In the genomic region with DNA sequence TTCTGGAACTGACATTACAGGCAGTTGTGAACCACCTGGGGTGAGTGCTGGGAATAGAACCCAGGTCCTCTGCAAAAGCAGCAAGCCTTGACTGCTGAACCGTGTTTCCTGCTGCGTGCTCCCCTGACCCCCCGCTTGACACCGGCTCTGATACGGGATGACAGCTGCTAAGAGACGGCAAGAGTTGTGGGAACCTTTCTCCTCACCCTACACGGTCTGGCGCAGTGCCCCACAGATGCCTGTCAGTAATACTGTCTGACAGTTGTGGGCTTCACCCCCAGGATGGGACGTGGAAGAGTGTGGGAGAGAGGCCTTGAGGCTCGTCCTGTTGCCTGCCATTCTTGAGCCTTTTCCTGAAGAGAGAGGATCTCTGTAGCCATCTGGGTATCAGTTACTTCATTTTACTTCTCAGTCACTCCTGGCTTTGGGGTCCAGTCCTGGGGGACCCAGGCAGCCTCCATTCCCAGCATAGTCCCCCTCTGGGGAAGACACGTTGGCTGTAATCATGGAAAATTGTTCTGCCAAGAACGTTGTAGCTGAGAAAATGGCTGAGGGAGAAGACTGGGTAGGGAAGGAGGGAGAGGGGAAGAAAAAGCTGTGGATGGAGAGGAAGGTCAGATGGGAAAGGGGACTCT, we compare ENCODE assay signal across 20 mouse cellular contexts. TPM values are rescaled to one million over a fixed set of nuclear protein-coding genes. Genes with fewer than 3 reads are reported as not detected.
DNase-seq lines count a peak whose midpoint lies in the region; ATAC-seq lines count a peak whose summit lies in the region.
"Had no signal": no experiment of that assay in that cellular context is flagged by ENCODE, and none has a peak within 500 bp of the region (broad histone marks: within the 10 kb centered on the region; RNA-seq: fewer than 3 reads in every experiment).

No protein-coding gene starts in this region.

- no peak overlapping the region for H3K9ac ChIP-seq in limb, embryonic 15.5 days
- H3K9ac ChIP-seq: embryonic facial prominence, embryonic 13.5 days; limb, embryonic 12.5 days; lung, embryonic 14.5 days had no signal

- no peaks in the 10 kb centered on the region for H3K36me3 ChIP-seq in heart, embryonic 10.5 days
- H3K36me3 ChIP-seq in limb, embryonic 15.5 days = no peaks in the 10 kb centered on the region
- H3K36me3 ChIP-seq: embryonic facial prominence, embryonic 13.5 days; forebrain, embryonic 10.5 days; limb, embryonic 12.5 days had no signal

- no peaks in the 10 kb centered on the region for H3K9me3 ChIP-seq in heart, embryonic 10.5 days
- no peaks in the 10 kb centered on the region for H3K9me3 ChIP-seq in limb, embryonic 15.5 days
- H3K9me3 ChIP-seq: embryonic facial prominence, embryonic 13.5 days; forebrain, embryonic 10.5 days; limb, embryonic 12.5 days had no signal

- peaks cover 65% of the 10 kb centered on the region for H3K27me3 ChIP-seq in heart, embryonic 10.5 days (ENCODE audit: insufficient read depth, poor library complexity, severe bottlenecking)
- peaks cover 38% of the 10 kb centered on the region for H3K27me3 ChIP-seq in limb, embryonic 15.5 days

- intact Hi-C loops in heart, postnatal 10 days (cut with DNase I) = no loop called here

- H3K4me3 ChIP-seq in heart, embryonic 10.5 days = no peak overlapping the region
- H3K4me3 ChIP-seq in limb, embryonic 15.5 days = no peak overlapping the region
- H3K4me3 ChIP-seq: embryonic facial prominence, embryonic 13.5 days; forebrain, embryonic 10.5 days; limb, embryonic 12.5 days had no signal

- H3K4me2 ChIP-seq in limb, embryonic 15.5 days = no peak overlapping the region
- H3K4me2 ChIP-seq: embryonic facial prominence, embryonic 13.5 days; limb, embryonic 12.5 days; lung, embryonic 14.5 days had no signal

- H3K4me1 ChIP-seq in heart, embryonic 10.5 days = peaks cover 19% of the 10 kb centered on the region
- peaks cover 20% of the 10 kb centered on the region for H3K4me1 ChIP-seq in limb, embryonic 15.5 days

- no peak overlapping the region for H3K27ac ChIP-seq in heart, embryonic 10.5 days
- H3K27ac ChIP-seq in limb, embryonic 15.5 days = 0 out of 2 replicates have a peak overlapping the region, but pooled peaks have one; percentile 22
- H3K27ac ChIP-seq: embryonic facial prominence, embryonic 13.5 days; forebrain, embryonic 10.5 days; limb, embryonic 12.5 days; macrophage; stomach, postnatal 0 days had no signal

- WGBS in heart, embryonic 10.5 days = 67% methylated on average over 12 of the region's 12 CpGs
- WGBS in limb, embryonic 15.5 days = 66% methylated on average over 12 of the region's 12 CpGs

- ATAC-seq in limb, embryonic 15.5 days (ENCODE audit: insufficient number of reproducible peaks, low FRiP score, low TSS enrichment, low read depth) = peak; percentile 25; the same call in 1 of the 2 replicates
- ATAC-seq: midbrain, embryonic 16.5 days had no signal

- DNase-seq in cerebellum, adult 18-20 months = peak; percentile 42 to 54
- no peak for DNase-seq in cerebellum, adult 11 months
- peak; percentile 51 to 55 for DNase-seq in heart, postnatal 10 days
- no peak for DNase-seq in heart, embryonic 10.5 days (ENCODE audit: low spot score)
- DNase-seq in cerebellum, postnatal 10 days = peak; percentile 73 to 75
- DNase-seq in layer of hippocampus, postnatal 25 days (ENCODE audit: extremely low spot score in 1 of 2, low spot score in 1 of 2) = no peak
- no peak for DNase-seq in layer of hippocampus, postnatal 36 days
- DNase-seq: lung, embryonic 14.5 days; thymus, postnatal 25 days had no signal

RNA-seq across cellular contexts. Expression of gene Itga7, which starts 4.3 kb away (rescaled TPM):
- 100 to 1,000 TPM; 125 to 136 TPM for total RNA-seq in heart, postnatal 10 days (2021)
- polyA plus RNA-seq in heart, embryonic 10.5 days (2016; fragmentation: Nextera tagmentation; extraction: Ambion mirVana) = 1.1 and 1.3 TPM in 2 replicates
- 11.8 and 27.8 TPM in 2 replicates for polyA plus RNA-seq in limb, embryonic 15.5 days (2015; fragmentation: Nextera tagmentation; extraction: Ambion mirVana)
- total RNA-seq in layer of hippocampus, postnatal 25 days (2021) = 10 to 100 TPM; 25.6 to 30.7 TPM
- total RNA-seq in layer of hippocampus, postnatal 36 days (2021) = 10 to 100 TPM; 30.1 to 35.4 TPM
- total RNA-seq: common myeloid progenitor, adult 5-6 weeks had no signal
- polyA plus RNA-seq: macrophage had no signal

RNA-seq across cellular contexts. Expression of gene Bloc1s1, which starts 14.0 kb away (rescaled TPM):
- 100 to 1,000 TPM; 188 to 198 TPM for total RNA-seq in heart, postnatal 10 days (2021)
- polyA plus RNA-seq in heart, embryonic 10.5 days (2016; fragmentation: Nextera tagmentation; extraction: Ambion mirVana) = 182 and 194 TPM in 2 replicates
- polyA plus RNA-seq in limb, embryonic 15.5 days (2015; fragmentation: Nextera tagmentation; extraction: Ambion mirVana) = 225 and 234 TPM in 2 replicates
- total RNA-seq in layer of hippocampus, postnatal 25 days (2021) = 100 to 1,000 TPM in 1 of 2 experiments, 10 to 100 TPM in 1; 86.8 to 102 TPM
- total RNA-seq in layer of hippocampus, postnatal 36 days (2021) = 10 to 100 TPM; 92.9 to 94.1 TPM

RNA-seq across cellular contexts. Expression of gene Rdh5, which starts 15.2 kb away (rescaled TPM):
- total RNA-seq in heart, postnatal 10 days (2021) = 1 to 10 TPM; 5.9 to 9.7 TPM
- polyA plus RNA-seq in heart, embryonic 10.5 days (2016; fragmentation: Nextera tagmentation; extraction: Ambion mirVana) = 8.8 and 9.9 TPM in 2 replicates
- polyA plus RNA-seq in limb, embryonic 15.5 days (2015; fragmentation: Nextera tagmentation; extraction: Ambion mirVana) = 13.6 and 16.8 TPM in 2 replicates
- 1 to 10 TPM; 5.8 to 6.6 TPM for total RNA-seq in layer of hippocampus, postnatal 25 days (2021)
- total RNA-seq in layer of hippocampus, postnatal 36 days (2021) = 1 to 10 TPM; 6.4 to 8.9 TPM

RNA-seq across cellular contexts. Expression of gene Mettl7b, which starts 22.9 kb away (rescaled TPM):
- not detected for total RNA-seq in heart, postnatal 10 days (2021)
- polyA plus RNA-seq in heart, embryonic 10.5 days (2016; fragmentation: Nextera tagmentation; extraction: Ambion mirVana) = not detected in 2 replicates
- polyA plus RNA-seq in limb, embryonic 15.5 days (2015; fragmentation: Nextera tagmentation; extraction: Ambion mirVana) = 0.24 and 0.32 TPM in 2 replicates
- total RNA-seq in layer of hippocampus, postnatal 25 days (2021) = not detected
- not detected for total RNA-seq in layer of hippocampus, postnatal 36 days (2021)
- total RNA-seq: common myeloid progenitor, adult 5-6 weeks; heart, postnatal 14 days; layer of hippocampus, postnatal 14 days had no signal
- polyA plus RNA-seq: embryonic facial prominence, embryonic 13.5 days; forebrain, embryonic 10.5 days; limb, embryonic 12.5 days; lung, embryonic 14.5 days; macrophage; midbrain, embryonic 16.5 days; neural tube, embryonic 11.5 days had no signal

RNA-seq across cellular contexts. Expression of gene Cd63, which starts 37.1 kb away (rescaled TPM):
- 100 to 1,000 TPM; 203 to 239 TPM for total RNA-seq in heart, postnatal 10 days (2021)
- polyA plus RNA-seq in heart, embryonic 10.5 days (2016; fragmentation: Nextera tagmentation; extraction: Ambion mirVana) = 313 and 322 TPM in 2 replicates
- polyA plus RNA-seq in limb, embryonic 15.5 days (2015; fragmentation: Nextera tagmentation; extraction: Ambion mirVana) = 1,128 and 1,135 TPM in 2 replicates
- 10 to 100 TPM; 76.6 to 84.7 TPM for total RNA-seq in layer of hippocampus, postnatal 25 days (2021)
- total RNA-seq in layer of hippocampus, postnatal 36 days (2021) = 10 to 100 TPM; 77.8 to 79.7 TPM

Comparison
In these comparisons a context has a peak if more than half of its experiments do, and no peak if none do; other contexts are left out.
1. DNase-seq: peak in cerebellum, adult 18-20 months (2 of 2), heart, postnatal 10 days (2 of 2) and cerebellum, postnatal 10 days (2 of 2); none in cerebellum, adult 11 months (single experiment), heart, embryonic 10.5 days (single experiment), layer of hippocampus, postnatal 25 days (0 of 2) and layer of hippocampus, postnatal 36 days (0 of 2).